Mouse (Mus musculus) kidney, embryonic 14.5 days (tissue): ENCODE results near the gene Rce1. TPM values are rescaled to one million over a fixed set of nuclear protein-coding genes. Genes with fewer than 3 reads are reported as not detected.
A peak's percentile ranks its signal among the peaks of the same experiment; 100 is the strongest.

Experiments
- ATAC-seq: fragments of 200-750 bp; cut with Nextera tagmentation; 2 replicates; pipeline ENCODE4 v1.8.0; 2017; ENCODE audit warnings: moderate number of reproducible peaks, mild to moderate bottlenecking, moderate TSS enrichment, moderate library complexity; ENCODE audit not compliant: low FRiP score, low TSS enrichment
- H3K27ac ChIP-seq: fragments of 300-500 bp; sonication (generic); 2 replicates; pipeline ENCODE4 v1.5.1; 2014; ENCODE audit warnings: low read depth, mild to moderate bottlenecking, low read length, moderate library complexity, mixed read lengths
- H3K27me3 ChIP-seq: fragments of 300-500 bp; sonication (generic); 2 replicates; pipeline ENCODE4 v1.6.1; 2014; ENCODE audit warnings: mild to moderate bottlenecking, low read length; ENCODE audit not compliant: control insufficient read depth, insufficient read depth
- H3K36me3 ChIP-seq: fragments of 300-500 bp; sonication (generic); 2 replicates; pipeline ENCODE4 v1.6.1; 2014; ENCODE audit warnings: low read length, mixed read lengths; ENCODE audit not compliant: control insufficient read depth, insufficient read depth
- H3K4me1 ChIP-seq: fragments of 300-500 bp; sonication (generic); 2 replicates; pipeline ENCODE4 v1.6.1; 2014; ENCODE audit warnings: low read length, mixed read lengths; ENCODE audit not compliant: control insufficient read depth, insufficient read depth
- H3K4me2 ChIP-seq: fragments of 300-500 bp; sonication (generic); replicated peaks from 2 replicates; pipeline ENCODE4 v1.6.1; 2014; ENCODE audit warnings: low read depth, mild to moderate bottlenecking, low read length
- H3K4me3 ChIP-seq: fragments of 300-500 bp; sonication (generic); 2 replicates; pipeline ENCODE4 v1.5.1; 2014; ENCODE audit warnings: mild to moderate bottlenecking, low read length
- H3K9ac ChIP-seq: fragments of 300-500 bp; sonication (generic); 2 replicates; pipeline ENCODE4 v1.6.1; 2014; ENCODE audit warnings: low read depth, mild to moderate bottlenecking, low read length, moderate library complexity
- H3K9me3 ChIP-seq: fragments of 300-500 bp; sonication (generic); 2 replicates; pipeline ENCODE4 v1.6.1; 2016; ENCODE audit warnings: low read length; ENCODE audit not compliant: control insufficient read depth
- WGBS: fragments of 180-500 bp; shearing (Covaris S2); extraction: QIAGEN DNeasy Blood & Tissue Kit; methylation state at CpG from one replicate; pipeline ENCODE4 v1.1.7; 2014; 5-methylcytosine and 5-hydroxymethylcytosine counted together
- polyA plus RNA-seq: library from polyadenylated mRNA; unstranded; fragments of >200 nt; fragmentation: Nextera tagmentation; extraction: Ambion mirVana; gene quantifications from 2 replicates; pipeline ENCODE4 v1.2.1, GENCODE M21; 2014

Rce1 gene
- polyA plus RNA-seq, result 73.1 and 85.0 TPM in 2 replicates

DNA sequence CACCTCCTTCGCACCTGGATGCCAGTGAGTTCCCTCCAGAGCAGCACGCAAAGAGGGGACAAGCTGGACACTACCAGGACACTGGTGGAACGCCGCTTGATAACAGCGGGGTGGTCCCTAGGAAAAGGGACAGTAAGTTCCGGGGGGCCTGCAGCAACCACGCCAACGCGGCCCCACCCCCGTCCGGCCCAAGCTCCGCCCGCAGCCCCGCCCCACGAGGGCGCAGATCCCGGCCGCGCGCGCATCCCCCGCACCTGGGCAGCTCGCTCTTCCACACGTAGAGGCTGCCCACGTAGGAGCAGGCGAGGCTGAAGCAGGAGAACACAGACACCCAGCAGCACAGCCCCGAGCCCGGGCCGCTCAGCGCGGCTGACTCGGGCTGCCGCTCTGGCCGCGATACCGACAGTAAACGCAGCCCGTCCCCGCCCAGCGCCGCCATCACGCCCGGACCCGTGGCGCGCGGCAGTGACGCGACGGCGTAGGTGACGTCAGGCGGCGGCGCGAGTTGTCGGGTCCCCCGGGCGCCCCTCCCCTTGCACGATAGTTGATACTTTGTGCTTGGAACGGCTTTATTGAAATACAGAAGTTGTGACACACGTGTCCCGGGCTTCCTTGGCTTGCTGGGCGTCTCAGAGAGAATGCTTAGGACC is at the start of gene Rce1:
TSS of gene Rce1 (minus strand) at position 463 of the 650 bp plus-strand sequence.
- ATAC-seq, result peak; percentile 84
- H3K27me3 ChIP-seq, result no peaks in the 10 kb centered on the region
- H3K4me3 ChIP-seq, result peak within 1 kb of the TSS; percentile 89
- 0% methylated on average over 64 of the region's 64 CpGs for WGBS
- H3K4me2 ChIP-seq, result peak within 1 kb of the TSS; percentile 83
- peaks cover 17% of the 10 kb centered on the region for H3K4me1 ChIP-seq
- H3K36me3 ChIP-seq, result peaks cover 39% of the 10 kb centered on the region
- no peaks in the 10 kb centered on the region for H3K9me3 ChIP-seq
- peak within 1 kb of the TSS; percentile 94 for H3K9ac ChIP-seq
- peak within 1 kb of the TSS; percentile 81 for H3K27ac ChIP-seq

GRCm38 (mm10) chr19:4672401-4672800 is 47.0 kb upstream of the Rce1 start:
- Histone ChIP-seq H3K4me3 (no peak overlapping the region), H3K36me3 (no peaks in the 10 kb centered on the region), H3K4me1 (no peaks in the 10 kb centered on the region), H3K27ac (no peak overlapping the region), H3K9me3 (no peaks in the 10 kb centered on the region), H3K4me2 (no peak overlapping the region), H3K9ac (no peak overlapping the region), H3K27me3 (no peaks in the 10 kb centered on the region)
- WGBS, result 72% methylated on average over 6 of the region's 6 CpGs
- no peak for ATAC-seq

- Histone ChIP-seq H3K27ac (no peak overlapping the region), H3K9ac (no peak overlapping the region), H3K4me1 (no peaks in the 10 kb centered on the region), H3K27me3 (no peaks in the 10 kb centered on the region), H3K4me3 (no peak overlapping the region), H3K9me3 (no peaks in the 10 kb centered on the region), H3K36me3 (no peaks in the 10 kb centered on the region), H3K4me2 (no peak overlapping the region)
- ATAC-seq, result no peak
- 26% methylated on average over 4 of the region's 4 CpGs for WGBS
Measured at GRCm38 (mm10) chr19:4670776-4671175, 45.3 kb upstream of the Rce1 start.

- Histone ChIP-seq H3K4me3 (no peak overlapping the region), H3K4me2 (no peak overlapping the region), H3K9ac (no peak overlapping the region), H3K4me1 (no peaks in the 10 kb centered on the region), H3K27ac (no peak overlapping the region), H3K9me3 (no peaks in the 10 kb centered on the region), H3K36me3 (no peaks in the 10 kb centered on the region), H3K27me3 (no peaks in the 10 kb centered on the region)
- no peak for ATAC-seq
Measured at GRCm38 (mm10) chr19:4666815-4667214, 41.4 kb upstream of the Rce1 start.

DNA sequence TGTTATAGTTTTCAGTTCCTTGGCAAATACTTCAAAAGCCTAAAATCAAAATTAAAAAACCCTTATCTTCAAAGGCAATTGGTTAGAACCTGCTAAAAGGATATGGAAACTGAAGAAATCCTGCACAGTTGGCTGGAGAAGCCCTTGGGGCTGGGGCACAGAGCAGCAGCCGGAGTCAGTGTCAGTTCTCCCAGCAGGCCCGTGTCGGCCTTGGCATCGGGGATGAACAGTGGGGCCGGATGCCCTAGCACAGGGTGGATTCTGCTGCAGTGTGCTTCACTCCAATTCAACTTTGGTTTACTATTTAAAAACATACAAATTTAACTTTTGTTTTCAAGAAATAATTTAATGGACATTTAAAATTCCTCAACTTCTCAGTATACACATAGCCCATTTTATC is 32.7 kb upstream of the Rce1 start:
- Histone ChIP-seq H3K4me3 (no peak overlapping the region), H3K27ac (no peak overlapping the region), H3K27me3 (no peaks in the 10 kb centered on the region), H3K36me3 (no peaks in the 10 kb centered on the region), H3K4me1 (no peaks in the 10 kb centered on the region), H3K9me3 (no peaks in the 10 kb centered on the region), H3K4me2 (no peak overlapping the region), H3K9ac (no peak overlapping the region)
- no peak for ATAC-seq
- WGBS, result 87% methylated on average over 5 of the region's 5 CpGs

DNA sequence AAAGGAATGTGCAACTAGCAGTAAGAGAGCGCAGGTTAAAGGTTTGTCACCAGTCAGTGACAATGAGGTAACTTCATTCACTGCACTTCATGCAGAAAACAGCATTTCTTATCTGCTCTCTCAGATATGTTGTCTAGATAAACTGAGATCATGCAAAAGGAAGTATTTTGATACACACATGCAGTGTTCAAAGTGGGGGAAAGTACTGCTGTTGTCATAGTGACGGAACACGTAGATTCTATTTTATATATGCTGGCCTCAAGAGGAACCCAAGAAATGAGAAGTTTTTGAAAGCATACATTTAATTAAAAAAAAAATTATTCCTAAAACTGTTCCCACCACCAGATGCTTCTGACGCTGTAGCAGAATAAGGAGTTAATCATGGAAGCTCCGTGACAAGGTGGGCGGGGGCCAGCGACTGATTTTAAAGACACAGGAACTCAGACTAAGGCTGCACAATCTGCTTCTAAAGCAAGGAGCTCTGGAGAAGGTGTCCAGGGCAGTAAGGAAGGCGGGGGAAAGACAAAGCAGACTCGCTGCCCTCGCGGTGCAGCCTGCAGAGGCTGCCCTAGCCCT is 21.6 kb upstream of the Rce1 start:
- no peaks in the 10 kb centered on the region for H3K9me3 ChIP-seq
- H3K4me3 ChIP-seq, result no peak overlapping the region
- H3K27me3 ChIP-seq, result no peaks in the 10 kb centered on the region; the same call in 1 of the 2 replicates
- 69% methylated on average over 11 of the region's 11 CpGs for WGBS
- H3K36me3 ChIP-seq, result no peaks in the 10 kb centered on the region
- no peak for ATAC-seq
- H3K4me1 ChIP-seq, result no peaks in the 10 kb centered on the region
- H3K4me2 ChIP-seq, result no peak overlapping the region
- H3K9ac ChIP-seq, result no peak overlapping the region
- no peak overlapping the region for H3K27ac ChIP-seq

DNA sequence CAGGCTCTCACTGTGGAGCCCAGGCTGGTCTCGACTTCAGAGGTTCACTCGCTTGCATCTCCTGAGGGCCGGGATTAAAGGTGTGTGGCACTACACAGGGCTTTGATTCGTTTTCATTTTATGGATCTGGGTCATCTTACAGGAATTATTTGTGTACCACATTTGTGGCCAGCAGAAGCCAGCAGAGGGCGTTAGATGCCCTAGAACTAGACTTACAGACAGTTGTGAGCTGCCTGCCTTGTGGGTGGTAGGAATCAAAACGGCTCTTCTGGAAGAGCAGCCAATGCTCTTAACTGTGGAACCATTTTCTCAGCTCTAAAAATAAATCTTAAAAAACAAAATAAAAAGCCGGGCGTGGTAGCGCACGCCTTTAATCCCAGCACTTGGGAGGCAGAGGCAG is 18.8 kb upstream of the Rce1 start:
- Histone ChIP-seq H3K9ac (no peak overlapping the region), H3K9me3 (no peaks in the 10 kb centered on the region), H3K36me3 (no peaks in the 10 kb centered on the region), H3K4me2 (no peak overlapping the region), H3K4me1 (no peaks in the 10 kb centered on the region), H3K27ac (no peak overlapping the region), H3K4me3 (no peak overlapping the region), H3K27me3 (no peaks in the 10 kb centered on the region; the same call in 1 of the 2 replicates)
- WGBS, result 39% methylated on average over 10 of the region's 10 CpGs
- no peak for ATAC-seq

GRCm38 (mm10) chr19:4635986-4636385 is 10.5 kb upstream of the Rce1 start:
- H3K4me1 ChIP-seq, result no peaks in the 10 kb centered on the region
- no peak overlapping the region for H3K9ac ChIP-seq
- no peak overlapping the region for H3K4me2 ChIP-seq
- no peak overlapping the region for H3K27ac ChIP-seq
- no peak for ATAC-seq
- 70% methylated on average over 4 of the region's 4 CpGs for WGBS
- H3K27me3 ChIP-seq, result no peaks in the 10 kb centered on the region
- no peak overlapping the region for H3K4me3 ChIP-seq
- H3K36me3 ChIP-seq, result no peaks in the 10 kb centered on the region
- H3K9me3 ChIP-seq, result no peaks in the 10 kb centered on the region

DNA sequence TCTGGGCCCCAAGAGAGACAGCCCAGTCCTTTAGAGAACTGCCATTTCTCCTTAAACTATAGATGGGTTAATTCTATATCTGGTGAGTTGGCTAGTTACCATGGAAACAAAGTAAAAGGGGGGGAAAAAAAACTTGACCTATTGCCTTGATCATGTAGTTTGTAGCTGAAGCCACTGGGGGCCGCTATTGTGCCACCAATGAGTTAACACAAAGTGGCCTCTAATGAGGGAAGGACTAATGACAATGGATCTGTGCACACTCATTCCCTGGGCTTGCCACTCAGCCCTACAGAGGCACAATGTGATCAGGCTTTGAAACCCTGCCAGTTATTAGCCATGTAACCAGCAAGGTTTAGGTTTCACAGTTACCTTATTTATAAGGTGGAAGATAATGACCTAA is 3.4 kb upstream of the Rce1 start:
- WGBS, result 0% methylated on average over 1 of the region's 1 CpGs
- H3K4me2 ChIP-seq, result no peak overlapping the region
- ATAC-seq, result no peak
- H3K9me3 ChIP-seq, result no peaks in the 10 kb centered on the region
- no peak overlapping the region for H3K9ac ChIP-seq
- no peak overlapping the region for H3K27ac ChIP-seq
- no peak overlapping the region for H3K4me3 ChIP-seq
- 0 out of 2 replicates have a peak, but pooled peaks cover 7% of the 10 kb centered on the region for H3K36me3 ChIP-seq
- peaks cover 17% of the 10 kb centered on the region for H3K4me1 ChIP-seq
- no peaks in the 10 kb centered on the region for H3K27me3 ChIP-seq
